Mouse (Mus musculus): ENCODE results near the gene Mast4.

DNA sequence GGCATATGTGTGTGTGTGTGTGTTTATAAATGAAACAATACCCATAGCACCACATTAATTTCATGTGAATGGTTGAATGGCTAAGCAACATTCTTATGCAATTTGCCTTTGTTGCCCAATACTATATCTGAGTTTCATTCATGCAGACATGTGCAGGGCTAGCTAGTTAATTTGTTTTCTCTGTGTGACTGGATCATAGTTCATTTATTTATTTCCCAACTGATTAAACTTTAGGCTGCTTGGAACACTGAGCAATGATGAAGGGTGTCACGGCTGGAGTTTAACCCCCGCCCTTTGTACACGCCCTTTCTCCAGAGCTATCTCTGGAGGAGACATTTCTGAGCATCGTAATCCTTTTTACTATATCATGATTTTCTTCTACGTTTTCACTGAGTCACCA is 481.4 kb downstream of the Mast4 start:
- TF ChIP-seq TAL1 (IDR thresholded peaks at IDR 0.05; ENCODE audit: low read length) (no peak), GATA1 (IDR thresholded peaks at IDR 0.05; ENCODE audit: low read length) (no peak)

All from erythroblast, embryonic 14.5 days (primary cell).